14 mouse cellular contexts compared by ENCODE assay signal in the genomic region with DNA sequence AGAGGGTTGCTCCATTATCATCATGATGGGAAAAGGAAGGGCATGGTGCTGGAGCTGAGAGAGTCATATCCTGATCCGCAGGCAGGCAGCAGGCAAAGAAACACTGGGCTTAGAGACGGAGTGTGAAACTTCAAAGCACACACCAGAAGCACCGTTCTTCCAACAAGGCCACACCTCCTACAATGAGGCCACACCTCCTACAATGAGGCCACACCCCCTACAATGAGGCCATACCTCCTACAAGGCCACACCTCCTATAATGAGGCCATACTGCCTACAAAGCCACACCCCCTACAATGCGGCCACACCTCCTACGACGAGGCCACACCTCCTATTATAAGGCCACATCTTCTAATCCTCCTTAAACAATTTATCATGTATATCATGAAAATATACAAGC. TPM values are rescaled to one million over a fixed set of nuclear protein-coding genes. Genes with fewer than 3 reads are reported as not detected.
A peak's percentile ranks its signal among the peaks of the same experiment; 100 is the strongest.
DNase-seq lines count a peak whose midpoint lies in the region; ATAC-seq and TF ChIP-seq lines count a peak whose summit lies in the region.
"Had no signal": no experiment of that assay in that cellular context is flagged by ENCODE, and none has a peak within 500 bp of the region (broad histone marks: within the 10 kb centered on the region; RNA-seq: fewer than 3 reads in every experiment).

No protein-coding gene starts in this region.

- no peak for TF ChIP-seq POLR2A in limb, embryonic 14.5 days (IDR thresholded peaks at IDR 0.05; ENCODE audit: borderline replicate concordance, extremely low read depth, insufficient read depth, insufficient read length)

- H3K4me3 ChIP-seq in limb, embryonic 14.5 days (replicated peaks; ENCODE audit: low read length): no peak overlapping the region
- no peak overlapping the region for H3K4me3 ChIP-seq in stomach, postnatal 0 days (ENCODE audit: low read depth, low read length)
- H3K4me3 ChIP-seq: embryonic facial prominence, embryonic 12.5 days; limb, embryonic 12.5 days had no signal

- no peaks in the 10 kb centered on the region for H3K36me3 ChIP-seq in limb, embryonic 14.5 days (ENCODE audit: control insufficient read depth, insufficient read depth, low read length)
- no peaks in the 10 kb centered on the region for H3K36me3 ChIP-seq in stomach, postnatal 0 days (ENCODE audit: control insufficient read depth, insufficient read depth, low read length)
- H3K36me3 ChIP-seq: embryonic facial prominence, embryonic 12.5 days; G1E; limb, embryonic 12.5 days had no signal

- no peak for TF ChIP-seq CTCF in stomach, postnatal 0 days (IDR thresholded peaks at IDR 0.05; ENCODE audit: low read depth)

- no peaks in the 10 kb centered on the region for H3K27me3 ChIP-seq in limb, embryonic 14.5 days (ENCODE audit: control insufficient read depth, insufficient read depth, low read length)
- H3K27me3 ChIP-seq in stomach, postnatal 0 days (ENCODE audit: control insufficient read depth, insufficient read depth, low read length): no peaks in the 10 kb centered on the region
- H3K27me3 ChIP-seq: embryonic facial prominence, embryonic 12.5 days; limb, embryonic 12.5 days had no signal

- no peak overlapping the region for H3K9ac ChIP-seq in limb, embryonic 14.5 days (ENCODE audit: low read depth, low read length, severe bottlenecking)
- no peak overlapping the region for H3K9ac ChIP-seq in stomach, postnatal 0 days (ENCODE audit: low read length)
- H3K9ac ChIP-seq: embryonic facial prominence, embryonic 12.5 days; limb, embryonic 12.5 days had no signal

- peak; percentile 59 for DNase-seq in embryo, embryonic 10 days (ENCODE audit: low spot score)
- DNase-seq in embryo, embryonic 9.5 days (ENCODE audit: extremely low spot score): no peak
- peak; percentile 13 for DNase-seq in lung, postnatal 10 days
- DNase-seq in lung, postnatal 25 days (ENCODE audit: low spot score): no peak
- no peak for DNase-seq in limb, embryonic 14.5 days (ENCODE audit: low spot score)
- DNase-seq in stomach, postnatal 0 days (ENCODE audit: low spot score): no peak
- DNase-seq in urinary bladder, adult 2 months (ENCODE audit: low spot score): no peak
- DNase-seq in adipocyte (ENCODE audit: low spot score): no peak
- DNase-seq: cerebellum, adult 9-11 months had no signal

- no peak for ATAC-seq in limb, embryonic 14.5 days (ENCODE audit: low FRiP score, low read depth)
- 0 out of 2 replicates have a peak, but pooled peaks have one; percentile 42 for ATAC-seq in stomach, postnatal 0 days (ENCODE audit: low FRiP score, low TSS enrichment)
- ATAC-seq: forebrain, embryonic 16.5 days had no signal

- no peak for TF ChIP-seq EP300 in stomach, postnatal 0 days (optimal IDR thresholded peaks at IDR 0.05)

- WGBS in limb, embryonic 14.5 days: 72% methylated on average over 6 of the region's 6 CpGs
- WGBS in stomach, postnatal 0 days: 80% methylated on average over 6 of the region's 6 CpGs

- H3K9me3 ChIP-seq in limb, embryonic 14.5 days (ENCODE audit: control insufficient read depth, low read length): no peaks in the 10 kb centered on the region
- no peaks in the 10 kb centered on the region for H3K9me3 ChIP-seq in stomach, postnatal 0 days (ENCODE audit: control insufficient read depth, low read length)
- H3K9me3 ChIP-seq: embryonic facial prominence, embryonic 12.5 days; limb, embryonic 12.5 days had no signal

- H3K4me1 ChIP-seq in limb, embryonic 14.5 days (ENCODE audit: control insufficient read depth, insufficient read depth, low read length): peaks cover 24% of the 10 kb centered on the region
- H3K4me1 ChIP-seq in stomach, postnatal 0 days (replicated peaks; ENCODE audit: control insufficient read depth, insufficient read depth): no peaks in the 10 kb centered on the region; the same call in 1 of the 2 replicates

- 0 out of 2 replicates have a peak overlapping the region, but pooled peaks have one; percentile 15 for H3K27ac ChIP-seq in limb, embryonic 14.5 days (replicated peaks; ENCODE audit: low read depth, low read length)
- H3K27ac ChIP-seq in stomach, postnatal 0 days (replicated peaks): no peak overlapping the region
- H3K27ac ChIP-seq: embryonic facial prominence, embryonic 12.5 days; limb, embryonic 12.5 days; macrophage had no signal

- H3K4me2 ChIP-seq in limb, embryonic 14.5 days (replicated peaks; ENCODE audit: low read depth, low read length, severe bottlenecking): no peak overlapping the region
- H3K4me2 ChIP-seq in stomach, postnatal 0 days (replicated peaks; ENCODE audit: low read depth): no peak overlapping the region
- H3K4me2 ChIP-seq: embryonic facial prominence, embryonic 12.5 days; limb, embryonic 12.5 days had no signal

RNA-seq across cellular contexts. Expression of gene Ccn1, which starts 52.2 kb away (rescaled TPM):
- 105 and 119 TPM in 2 replicates for polyA plus RNA-seq in limb, embryonic 14.5 days (2012; rRNA removed)
- polyA plus RNA-seq in limb, embryonic 14.5 days (2014; fragmentation: Nextera tagmentation; extraction: Ambion mirVana): 53.5 and 59.8 TPM in 2 replicates
- 78.5 and 84.9 TPM in 2 replicates for polyA plus RNA-seq in stomach, postnatal 0 days (2015; fragmentation: Nextera tagmentation; extraction: Ambion mirVana)
- polyA plus RNA-seq in urinary bladder, adult 2 months (2012; rRNA removed): 81.8 and 89.1 TPM in 2 replicates
- polyA plus RNA-seq: G1E had no signal

RNA-seq across cellular contexts. Expression of gene Ddah1, which starts 56.5 kb away (rescaled TPM):
- polyA plus RNA-seq in limb, embryonic 14.5 days (2012; rRNA removed): 32.2 and 35.4 TPM in 2 replicates
- polyA plus RNA-seq in limb, embryonic 14.5 days (2014; fragmentation: Nextera tagmentation; extraction: Ambion mirVana): 47.1 and 48.2 TPM in 2 replicates
- 16.8 and 20.2 TPM in 2 replicates for polyA plus RNA-seq in stomach, postnatal 0 days (2015; fragmentation: Nextera tagmentation; extraction: Ambion mirVana)
- 0.74 and 0.94 TPM in 2 replicates for polyA plus RNA-seq in urinary bladder, adult 2 months (2012; rRNA removed)
- polyA plus RNA-seq: G1E had no signal

Comparison
In these comparisons a context has a peak if more than half of its experiments do, and no peak if none do; other contexts are left out.
1. DNase-seq: peak in embryo, embryonic 10 days (single experiment) and lung, postnatal 10 days (single experiment); none in embryo, embryonic 9.5 days (single experiment), lung, postnatal 25 days (single experiment), limb, embryonic 14.5 days (single experiment), stomach, postnatal 0 days (single experiment), urinary bladder, adult 2 months (single experiment) and adipocyte (single experiment).